ENCODE assay signal across 21 mouse cellular contexts in genomic region chr8:77366446-77366845, GRCm38 (mm10).
DNase-seq lines count a peak whose midpoint lies in the region; ATAC-seq and TF ChIP-seq lines count a peak whose summit lies in the region.
"Had no signal": no experiment of that assay in that cellular context is flagged by ENCODE, and none has a peak within 500 bp of the region (broad histone marks: within the 10 kb centered on the region; RNA-seq: fewer than 3 reads in every experiment).

No protein-coding gene starts in this region.

- POLR2A ChIA-PET in Patski (lab: Charles Lee), result no interaction called here

- H3K4me1 ChIP-seq in kidney, embryonic 15.5 days, result peaks cover 6% of the 10 kb centered on the region; the same call in 1 of the 2 replicates
- H3K4me1 ChIP-seq in kidney, postnatal 0 days (replicated peaks; ENCODE audit: insufficient read depth, low read length), result no peaks in the 10 kb centered on the region

- intact Hi-C loops in heart, postnatal 14 days (cut with DNase I), result no loop called here

- no peak overlapping the region for H3K4me2 ChIP-seq in kidney, embryonic 15.5 days
- no peak overlapping the region for H3K4me2 ChIP-seq in kidney, postnatal 0 days (ENCODE audit: low read length)
- H3K4me2 ChIP-seq: embryonic facial prominence, embryonic 13.5 days; embryonic facial prominence, embryonic 15.5 days; forebrain, embryonic 12.5 days had no signal

- no peak overlapping the region for H3K9ac ChIP-seq in kidney, embryonic 15.5 days
- H3K9ac ChIP-seq in kidney, postnatal 0 days (ENCODE audit: low read depth, low read length), result no peak overlapping the region
- H3K9ac ChIP-seq: embryonic facial prominence, embryonic 13.5 days; embryonic facial prominence, embryonic 15.5 days; forebrain, embryonic 12.5 days had no signal

- in situ Hi-C loops in Patski (cut with MboI; ENCODE audit: low pct_unique_long_range_greater_than_20kb), result no loop called here

- 57% methylated on average over 4 of the region's 4 CpGs for WGBS in kidney, embryonic 15.5 days
- 58% methylated on average over 4 of the region's 4 CpGs for WGBS in kidney, postnatal 0 days

- peaks cover 14% of the 10 kb centered on the region for H3K36me3 ChIP-seq in kidney, embryonic 15.5 days
- peaks cover 6% of the 10 kb centered on the region; the same call in 1 of the 2 replicates for H3K36me3 ChIP-seq in kidney, postnatal 0 days (ENCODE audit: insufficient read depth, low read length)
- H3K36me3 ChIP-seq: embryonic facial prominence, embryonic 13.5 days; embryonic facial prominence, embryonic 15.5 days; forebrain, embryonic 12.5 days had no signal

- no peak for TF ChIP-seq CTCF in kidney, postnatal 0 days (IDR thresholded peaks at IDR 0.05; ENCODE audit: low read depth)
- TF ChIP-seq CTCF in Patski (IDR thresholded peaks at IDR 0.05), result no peak

- H3K27ac ChIP-seq in kidney, embryonic 15.5 days, result peak overlapping the region; percentile 4; the same call in 1 of the 2 replicates
- no peak overlapping the region for H3K27ac ChIP-seq in kidney, postnatal 0 days
- H3K27ac ChIP-seq: embryonic facial prominence, embryonic 13.5 days; embryonic facial prominence, embryonic 15.5 days; forebrain, embryonic 10.5 days; forebrain, embryonic 12.5 days had no signal

- ATAC-seq in kidney, embryonic 15.5 days (replicated peaks; ENCODE audit: low FRiP score), result peak; percentile 76
- ATAC-seq in kidney, postnatal 0 days (replicated peaks; ENCODE audit: low FRiP score, low read depth), result 0 out of 2 replicates have a peak, but pooled peaks have one; percentile 33
- peak; percentile 51 for ATAC-seq in Patski
- ATAC-seq: CD4-positive, CD25-positive, alpha-beta regulatory T cell, adult 4 months had no signal

- H3K27me3 ChIP-seq in kidney, embryonic 15.5 days, result no peaks in the 10 kb centered on the region
- no peaks in the 10 kb centered on the region for H3K27me3 ChIP-seq in kidney, postnatal 0 days (ENCODE audit: insufficient read depth, low read length)
- H3K27me3 ChIP-seq in Patski, result no peaks in the 10 kb centered on the region
- H3K27me3 ChIP-seq: CH12.LX; embryonic facial prominence, embryonic 13.5 days; embryonic facial prominence, embryonic 15.5 days; forebrain, embryonic 12.5 days had no signal

- peak; percentile 61 for DNase-seq in heart, adult 11 months
- no peak for DNase-seq in heart, postnatal 14 days
- DNase-seq in kidney, adult 9 months, result no peak
- DNase-seq in kidney, postnatal 0 days (ENCODE audit: low spot score), result peak; percentile 33
- no peak for DNase-seq in kidney, adult 8-10 months
- no peak for DNase-seq in Patski (ENCODE audit: low read depth, low spot score)
- DNase-seq: adrenal gland, adult 2 months; adrenal gland, postnatal 25 days; cerebellum, adult 11 months; cerebellum, adult 8-10 months; cerebellum, adult 9-11 months; cerebellum, postnatal 36 days had no signal

- CTCF ChIA-PET in Patski (lab: Charles Lee), result interaction anchor here (0.9 to 2.4 kb wide), 4 partner anchors 9 to 13 kb away, joined by 3 to 9 read pairs (median 4); no protein-coding TSS in a partner anchor

- no peak overlapping the region for H3K4me3 ChIP-seq in kidney, embryonic 15.5 days (replicated peaks)
- H3K4me3 ChIP-seq in kidney, postnatal 0 days (replicated peaks; ENCODE audit: low read depth, low read length), result no peak overlapping the region
- H3K4me3 ChIP-seq: embryonic facial prominence, embryonic 13.5 days; embryonic facial prominence, embryonic 15.5 days; erythroblast, embryonic 14.5 days; forebrain, embryonic 10.5 days; forebrain, embryonic 12.5 days had no signal

- H3K9me3 ChIP-seq in kidney, embryonic 15.5 days (replicated peaks), result no peaks in the 10 kb centered on the region
- no peaks in the 10 kb centered on the region for H3K9me3 ChIP-seq in kidney, postnatal 0 days (replicated peaks; ENCODE audit: low read length)
- H3K9me3 ChIP-seq: embryonic facial prominence, embryonic 13.5 days; embryonic facial prominence, embryonic 15.5 days; forebrain, embryonic 10.5 days; forebrain, embryonic 12.5 days; G1E had no signal

Comparison
In these comparisons a context has a peak if more than half of its experiments do, and no peak if none do; other contexts are left out.
1. DNase-seq: peak in heart, adult 11 months (single experiment) and kidney, postnatal 0 days (single experiment); none in heart, postnatal 14 days (0 of 2), kidney, adult 9 months (single experiment), kidney, adult 8-10 months (0 of 2) and Patski (single experiment).
2. Peak in every context shown above with its lines, with median percentiles within 50 percentile points of each other: ATAC-seq.